Mouse (Mus musculus): ENCODE results near the gene Rbbp4. TPM values are rescaled to one million over a fixed set of nuclear protein-coding genes. Genes with fewer than 3 reads are reported as not detected.

The Rbbp4 gene
- polyA plus RNA-seq (2015; fragmentation: Nextera tagmentation; extraction: Ambion mirVana), result 267 and 295 TPM in 2 replicates

GRCm38 (mm10) chr4:129335216-129336074 lies at the start of gene Rbbp4, which contains the start of gene Zbtb8os:
TSS of gene Rbbp4 (minus strand) at chr4:129335370.
TSS of gene Zbtb8os (plus strand) at chr4:129335695.
- ATAC-seq, result peak; percentile 99
- peak within 1 kb of the TSS; percentile 96 for H3K9ac ChIP-seq (ENCODE audit: low read depth, low read length)
- H3K27me3 ChIP-seq (ENCODE audit: control insufficient read depth, insufficient read depth, low read depth, low read length), result no peaks in the 10 kb centered on the region
- H3K4me1 ChIP-seq (ENCODE audit: control insufficient read depth, insufficient read depth, low read length), result peaks cover 37% of the 10 kb centered on the region
- WGBS, result under 1% methylated on average over 69 of the region's 73 CpGs
- no peaks in the 10 kb centered on the region for H3K36me3 ChIP-seq (ENCODE audit: control insufficient read depth, insufficient read depth, low read length)
- peak within 1 kb of the TSS; percentile 92 for H3K4me3 ChIP-seq (ENCODE audit: low read depth, low read length)
- H3K27ac ChIP-seq (ENCODE audit: low read length), result peak within 1 kb of the TSS; percentile 97
- peak within 1 kb of the TSS; percentile 73 for H3K4me2 ChIP-seq (ENCODE audit: low read length)
- H3K9me3 ChIP-seq (replicated peaks; ENCODE audit: control insufficient read depth, low read length, poor library complexity, severe bottlenecking), result no peaks in the 10 kb centered on the region

- no peak overlapping the region for H3K9ac ChIP-seq (ENCODE audit: low read depth, low read length)
- H3K4me1 ChIP-seq (ENCODE audit: control insufficient read depth, insufficient read depth, low read length), result no peaks in the 10 kb centered on the region
- no peak overlapping the region for H3K4me2 ChIP-seq (ENCODE audit: low read length)
- peaks cover 3% of the 10 kb centered on the region; the same call in 1 of the 2 replicates for H3K27me3 ChIP-seq (ENCODE audit: control insufficient read depth, insufficient read depth, low read depth, low read length)
- H3K4me3 ChIP-seq (ENCODE audit: low read depth, low read length), result no peak overlapping the region
- no peaks in the 10 kb centered on the region for H3K36me3 ChIP-seq (ENCODE audit: control insufficient read depth, insufficient read depth, low read length)
- H3K9me3 ChIP-seq (replicated peaks; ENCODE audit: control insufficient read depth, low read length, poor library complexity, severe bottlenecking), result no peaks in the 10 kb centered on the region
- 35% methylated on average over 6 of the region's 6 CpGs for WGBS
- no peak for ATAC-seq
- H3K27ac ChIP-seq (ENCODE audit: low read length), result no peak overlapping the region
These were observed 49.3 kb upstream of the Rbbp4 start for GRCm38 (mm10) chr4:129384440-129384839.

- H3K9ac ChIP-seq (ENCODE audit: low read depth, low read length), result no peak overlapping the region
- no peak overlapping the region for H3K27ac ChIP-seq (ENCODE audit: low read length)
- no peaks in the 10 kb centered on the region for H3K9me3 ChIP-seq (replicated peaks; ENCODE audit: control insufficient read depth, low read length, poor library complexity, severe bottlenecking)
- no peak overlapping the region for H3K4me2 ChIP-seq (ENCODE audit: low read length)
- peaks cover 3% of the 10 kb centered on the region; the same call in 1 of the 2 replicates for H3K27me3 ChIP-seq (ENCODE audit: control insufficient read depth, insufficient read depth, low read depth, low read length)
- no peaks in the 10 kb centered on the region for H3K36me3 ChIP-seq (ENCODE audit: control insufficient read depth, insufficient read depth, low read length)
- no peak overlapping the region for H3K4me3 ChIP-seq (ENCODE audit: low read depth, low read length)
- no peaks in the 10 kb centered on the region for H3K4me1 ChIP-seq (ENCODE audit: control insufficient read depth, insufficient read depth, low read length)
- no peak for ATAC-seq
- 94% methylated on average over 3 of the region's 3 CpGs for WGBS
These were observed 48.4 kb upstream of the Rbbp4 start for GRCm38 (mm10) chr4:129383586-129383985.

- Histone ChIP-seq H3K27me3 (ENCODE audit: control insufficient read depth, insufficient read depth, low read depth, low read length) (peaks cover 3% of the 10 kb centered on the region; the same call in 1 of the 2 replicates), H3K4me2 (ENCODE audit: low read length) (no peak overlapping the region), H3K36me3 (ENCODE audit: control insufficient read depth, insufficient read depth, low read length) (no peaks in the 10 kb centered on the region), H3K4me1 (ENCODE audit: control insufficient read depth, insufficient read depth, low read length) (no peaks in the 10 kb centered on the region), H3K9me3 (replicated peaks; ENCODE audit: control insufficient read depth, low read length, poor library complexity, severe bottlenecking) (no peaks in the 10 kb centered on the region), H3K27ac (ENCODE audit: low read length) (no peak overlapping the region), H3K4me3 (ENCODE audit: low read depth, low read length) (no peak overlapping the region), H3K9ac (ENCODE audit: low read depth, low read length) (no peak overlapping the region)
- WGBS, result 86% methylated on average over 2 of the region's 2 CpGs
- ATAC-seq, result no peak
These were observed 47.3 kb upstream of the Rbbp4 start for GRCm38 (mm10) chr4:129382488-129382887.

GRCm38 (mm10) chr4:129382029-129382428 lies 46.9 kb upstream of the Rbbp4 start:
- WGBS, result 89% methylated on average over 9 of the region's 9 CpGs
- Histone ChIP-seq H3K27me3 (ENCODE audit: control insufficient read depth, insufficient read depth, low read depth, low read length) (peaks cover 3% of the 10 kb centered on the region; the same call in 1 of the 2 replicates), H3K4me3 (ENCODE audit: low read depth, low read length) (no peak overlapping the region), H3K27ac (ENCODE audit: low read length) (no peak overlapping the region), H3K36me3 (ENCODE audit: control insufficient read depth, insufficient read depth, low read length) (no peaks in the 10 kb centered on the region), H3K9ac (ENCODE audit: low read depth, low read length) (no peak overlapping the region), H3K4me1 (ENCODE audit: control insufficient read depth, insufficient read depth, low read length) (no peaks in the 10 kb centered on the region), H3K4me2 (ENCODE audit: low read length) (no peak overlapping the region), H3K9me3 (replicated peaks; ENCODE audit: control insufficient read depth, low read length, poor library complexity, severe bottlenecking) (no peaks in the 10 kb centered on the region)
- no peak for ATAC-seq

- no peaks in the 10 kb centered on the region for H3K9me3 ChIP-seq (replicated peaks; ENCODE audit: control insufficient read depth, low read length, poor library complexity, severe bottlenecking)
- H3K9ac ChIP-seq (ENCODE audit: low read depth, low read length), result no peak overlapping the region
- no peak overlapping the region for H3K4me3 ChIP-seq (ENCODE audit: low read depth, low read length)
- no peak for ATAC-seq
- WGBS, result 84% methylated on average over 8 of the region's 8 CpGs
- no peak overlapping the region for H3K27ac ChIP-seq (ENCODE audit: low read length)
- peaks cover 4% of the 10 kb centered on the region for H3K4me1 ChIP-seq (ENCODE audit: control insufficient read depth, insufficient read depth, low read length)
- no peaks in the 10 kb centered on the region for H3K36me3 ChIP-seq (ENCODE audit: control insufficient read depth, insufficient read depth, low read length)
- H3K4me2 ChIP-seq (ENCODE audit: low read length), result no peak overlapping the region
- peaks cover 3% of the 10 kb centered on the region; the same call in 1 of the 2 replicates for H3K27me3 ChIP-seq (ENCODE audit: control insufficient read depth, insufficient read depth, low read depth, low read length)
These were observed 46.0 kb upstream of the Rbbp4 start for GRCm38 (mm10) chr4:129381148-129381547.

- peaks cover 16% of the 10 kb centered on the region for H3K4me1 ChIP-seq (ENCODE audit: control insufficient read depth, insufficient read depth, low read length)
These were observed 44.6 kb upstream of the Rbbp4 start for GRCm38 (mm10) chr4:129379805-129380204.

GRCm38 (mm10) chr4:129377601-129378390 lies 42.6 kb upstream of the Rbbp4 start, which contains the start of gene Zbtb8a:
TSS of gene Zbtb8a (minus strand) at chr4:129378116.
- peaks cover 3% of the 10 kb centered on the region; the same call in 1 of the 2 replicates for H3K27me3 ChIP-seq (ENCODE audit: control insufficient read depth, insufficient read depth, low read depth, low read length)
- H3K27ac ChIP-seq (ENCODE audit: low read length), result peak within 1 kb of the TSS; percentile 89
- H3K9ac ChIP-seq (ENCODE audit: low read depth, low read length), result peak within 1 kb of the TSS; percentile 88
- H3K4me3 ChIP-seq (ENCODE audit: low read depth, low read length), result peak within 1 kb of the TSS; percentile 85
- H3K4me2 ChIP-seq (ENCODE audit: low read length), result peak within 1 kb of the TSS; percentile 73
- H3K36me3 ChIP-seq (ENCODE audit: control insufficient read depth, insufficient read depth, low read length), result no peaks in the 10 kb centered on the region
- WGBS, result 1% methylated on average over 58 of the region's 65 CpGs
- peak; percentile 82 for ATAC-seq
- H3K9me3 ChIP-seq (replicated peaks; ENCODE audit: control insufficient read depth, low read length, poor library complexity, severe bottlenecking), result no peaks in the 10 kb centered on the region
- H3K4me1 ChIP-seq (ENCODE audit: control insufficient read depth, insufficient read depth, low read length), result peaks cover 16% of the 10 kb centered on the region

More at GRCm38 (mm10) chr4:129379805-129380204, 44.6 kb upstream of the Rbbp4 start:
- ATAC-seq, result no peak
- 93% methylated on average over 3 of the region's 3 CpGs for WGBS
- no peak overlapping the region for H3K4me3 ChIP-seq (ENCODE audit: low read depth, low read length)
- H3K27ac ChIP-seq (ENCODE audit: low read length), result no peak overlapping the region
- no peaks in the 10 kb centered on the region for H3K9me3 ChIP-seq (replicated peaks; ENCODE audit: control insufficient read depth, low read length, poor library complexity, severe bottlenecking)
- no peak overlapping the region for H3K4me2 ChIP-seq (ENCODE audit: low read length)
- peaks cover 3% of the 10 kb centered on the region; the same call in 1 of the 2 replicates for H3K27me3 ChIP-seq (ENCODE audit: control insufficient read depth, insufficient read depth, low read depth, low read length)
- H3K36me3 ChIP-seq (ENCODE audit: control insufficient read depth, insufficient read depth, low read length), result no peaks in the 10 kb centered on the region
- no peak overlapping the region for H3K9ac ChIP-seq (ENCODE audit: low read depth, low read length)

All from midbrain, embryonic 16.5 days (tissue).